Mouse (Mus musculus): Measurements from ENCODE around the gene Cebpg. TPM values are rescaled to one million over a fixed set of nuclear protein-coding genes. Genes with fewer than 3 reads are reported as not detected.

Gene Cebpg
- polyA plus RNA-seq, 2 experiments: 9.2 to 14.7 TPM

DNA sequence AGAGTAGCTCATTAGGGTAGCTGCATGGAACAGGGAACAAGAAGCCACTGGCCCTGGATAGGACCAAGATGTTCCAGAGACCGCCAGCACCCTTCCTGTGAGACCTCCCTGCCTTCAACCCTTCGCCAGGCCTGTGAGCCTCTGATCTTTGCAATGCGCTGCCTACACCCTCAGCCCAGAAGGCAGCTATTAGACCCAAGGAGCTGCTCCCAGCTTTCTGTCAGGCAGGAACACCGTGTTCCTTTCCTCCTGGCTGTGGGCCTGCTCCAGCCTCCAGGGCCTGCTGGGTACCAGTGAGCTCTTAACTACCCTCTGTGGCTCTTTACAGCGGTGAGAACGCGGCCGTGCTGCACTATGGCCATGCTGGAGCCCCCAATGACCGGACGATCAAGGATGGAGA, 35.0 kb downstream of the Cebpg start:
- Histone ChIP-seq H3K4me2 (ENCODE audit: low read depth) (no peak overlapping the region), H3K4me1 (replicated peaks; ENCODE audit: control insufficient read depth in 2 of 2, insufficient read depth in 2 of 2, low read length in 1 of 2) (no peaks in the 10 kb centered on the region), H3K27me3 (ENCODE audit: control insufficient read depth, insufficient read depth, low read length) (no peaks in the 10 kb centered on the region), H3K27ac (no peak overlapping the region), H3K9ac (replicated peaks) (no peak overlapping the region), H3K9me3 (ENCODE audit: control insufficient read depth, low read length) (no peaks in the 10 kb centered on the region), H3K36me3 (replicated peaks; ENCODE audit: control insufficient read depth, insufficient read depth, low read depth) (no peaks in the 10 kb centered on the region), H3K4me3 (ENCODE audit: insufficient read depth in 1 of 2, low read depth in 2 of 2, low read length in 2 of 2) (no peak overlapping the region)
- no peak for ATAC-seq (ENCODE audit: insufficient read depth)
- WGBS (ENCODE audit: insufficient replicate concordance): 74% methylated on average over 10 of the region's 10 CpGs
- no peak for DNase-seq (ENCODE audit: low read depth in 3 of 3, low spot score in 3 of 3)
- TF ChIP-seq CTCF (IDR thresholded peaks at IDR 0.05; ENCODE audit: low read depth) (no peak), EP300 (IDR thresholded peaks at IDR 0.05; ENCODE audit: low read depth) (no peak)

DNA sequence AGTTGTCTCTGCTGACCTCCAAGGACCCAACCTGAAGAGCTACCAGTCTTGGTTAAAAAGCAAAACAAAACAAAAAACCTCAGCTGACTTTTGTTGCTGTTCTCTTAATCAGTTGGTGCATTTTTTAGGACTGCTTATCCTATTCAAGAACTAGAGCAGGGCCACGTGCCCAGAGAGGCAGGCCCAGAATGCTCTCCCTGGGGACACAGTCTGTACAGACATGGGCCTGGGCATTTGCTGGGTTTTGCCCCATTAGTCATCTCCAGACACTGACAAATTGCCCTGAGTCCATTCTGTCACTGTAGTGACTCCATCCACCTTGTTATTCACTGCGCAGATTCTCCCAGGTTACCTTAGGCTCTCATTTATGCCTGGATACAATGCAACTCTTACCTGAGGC, 41.1 kb downstream of the Cebpg start:
- Histone ChIP-seq H3K4me3 (ENCODE audit: insufficient read depth in 1 of 2, low read depth in 2 of 2, low read length in 2 of 2) (no peak overlapping the region), H3K9me3 (ENCODE audit: control insufficient read depth, low read length) (no peaks in the 10 kb centered on the region), H3K4me2 (ENCODE audit: low read depth) (no peak overlapping the region), H3K9ac (replicated peaks) (no peak overlapping the region), H3K27ac (no peak overlapping the region), H3K36me3 (replicated peaks; ENCODE audit: control insufficient read depth, insufficient read depth, low read depth) (no peaks in the 10 kb centered on the region), H3K4me1 (replicated peaks; ENCODE audit: control insufficient read depth in 2 of 2, insufficient read depth in 2 of 2, low read length in 1 of 2) (no peaks in the 10 kb centered on the region), H3K27me3 (ENCODE audit: control insufficient read depth, insufficient read depth, low read length) (no peaks in the 10 kb centered on the region)
- TF ChIP-seq CTCF (IDR thresholded peaks at IDR 0.05; ENCODE audit: low read depth) (no peak), EP300 (IDR thresholded peaks at IDR 0.05; ENCODE audit: low read depth) (no peak)
- DNase-seq (ENCODE audit: low read depth in 3 of 3, low spot score in 3 of 3) (no peak), ATAC-seq (ENCODE audit: insufficient read depth) (no peak)
- 80% methylated on average over 2 of the region's 2 CpGs for WGBS (ENCODE audit: insufficient replicate concordance)

- ATAC-seq (ENCODE audit: insufficient read depth) (no peak), DNase-seq (ENCODE audit: low read depth in 3 of 3, low spot score in 3 of 3) (no peak)
- Histone ChIP-seq H3K36me3 (replicated peaks; ENCODE audit: control insufficient read depth, insufficient read depth, low read depth) (no peaks in the 10 kb centered on the region), H3K9ac (replicated peaks) (no peak overlapping the region), H3K27ac (no peak overlapping the region), H3K9me3 (ENCODE audit: control insufficient read depth, low read length) (no peaks in the 10 kb centered on the region), H3K27me3 (ENCODE audit: control insufficient read depth, insufficient read depth, low read length) (no peaks in the 10 kb centered on the region), H3K4me1 (replicated peaks; ENCODE audit: control insufficient read depth in 2 of 2, insufficient read depth in 2 of 2, low read length in 1 of 2) (no peaks in the 10 kb centered on the region), H3K4me3 (ENCODE audit: insufficient read depth in 1 of 2, low read depth in 2 of 2, low read length in 2 of 2) (no peak overlapping the region), H3K4me2 (ENCODE audit: low read depth) (no peak overlapping the region)
- WGBS (ENCODE audit: insufficient replicate concordance): 72% methylated on average over 9 of the region's 9 CpGs
- no peak for TF ChIP-seq CTCF (IDR thresholded peaks at IDR 0.05; ENCODE audit: low read depth)
- TF ChIP-seq EP300 (IDR thresholded peaks at IDR 0.05; ENCODE audit: low read depth): no peak
Measured at GRCm38 (mm10) chr7:35013228-35013627, 43.1 kb downstream of the Cebpg start.

- Histone ChIP-seq H3K4me1 (replicated peaks; ENCODE audit: control insufficient read depth in 2 of 2, insufficient read depth in 2 of 2, low read length in 1 of 2) (no peaks in the 10 kb centered on the region), H3K9me3 (ENCODE audit: control insufficient read depth, low read length) (no peaks in the 10 kb centered on the region), H3K36me3 (replicated peaks; ENCODE audit: control insufficient read depth, insufficient read depth, low read depth) (no peaks in the 10 kb centered on the region), H3K9ac (replicated peaks) (no peak overlapping the region), H3K27me3 (ENCODE audit: control insufficient read depth, insufficient read depth, low read length) (no peaks in the 10 kb centered on the region), H3K4me3 (ENCODE audit: insufficient read depth in 1 of 2, low read depth in 2 of 2, low read length in 2 of 2) (no peak overlapping the region), H3K27ac (no peak overlapping the region), H3K4me2 (ENCODE audit: low read depth) (no peak overlapping the region)
- 74% methylated on average over 7 of the region's 7 CpGs for WGBS (ENCODE audit: insufficient replicate concordance)
- DNase-seq (ENCODE audit: low read depth in 3 of 3, low spot score in 3 of 3): no peak
- ATAC-seq (ENCODE audit: insufficient read depth): no peak
- TF ChIP-seq EP300 (IDR thresholded peaks at IDR 0.05; ENCODE audit: low read depth): no peak
- TF ChIP-seq CTCF (IDR thresholded peaks at IDR 0.05; ENCODE audit: low read depth): no peak
Measured at GRCm38 (mm10) chr7:35006661-35007060, 49.7 kb downstream of the Cebpg start.

GRCm38 (mm10) chr7:35003171-35003737, 53.1 kb downstream of the Cebpg start:
- no peak for ATAC-seq (ENCODE audit: insufficient read depth)
- TF ChIP-seq EP300 (IDR thresholded peaks at IDR 0.05; ENCODE audit: low read depth) (no peak), CTCF (IDR thresholded peaks at IDR 0.05; ENCODE audit: low read depth) (no peak)
- no peak overlapping the region for H3K4me2 ChIP-seq (ENCODE audit: low read depth)
- no peak overlapping the region for H3K9ac ChIP-seq (replicated peaks)
- 78% methylated on average over 7 of the region's 7 CpGs for WGBS (ENCODE audit: insufficient replicate concordance)
- H3K4me3 ChIP-seq (ENCODE audit: insufficient read depth in 1 of 2, low read depth in 2 of 2, low read length in 2 of 2): no peak overlapping the region
- H3K9me3 ChIP-seq (ENCODE audit: control insufficient read depth, low read length): no peaks in the 10 kb centered on the region
- no peak for DNase-seq (ENCODE audit: low read depth in 3 of 3, low spot score in 3 of 3)
- no peaks in the 10 kb centered on the region for H3K27me3 ChIP-seq (ENCODE audit: control insufficient read depth, insufficient read depth, low read length)
- H3K4me1 ChIP-seq (replicated peaks; ENCODE audit: control insufficient read depth in 2 of 2, insufficient read depth in 2 of 2, low read length in 1 of 2): no peaks in the 10 kb centered on the region
- H3K27ac ChIP-seq: no peak overlapping the region
- no peaks in the 10 kb centered on the region for H3K36me3 ChIP-seq (replicated peaks; ENCODE audit: control insufficient read depth, insufficient read depth, low read depth)

Measured in liver, embryonic 14.5 days (tissue).